Mouse (Mus musculus): ENCODE data around the gene Prl5a1. TPM values are rescaled to one million over a fixed set of nuclear protein-coding genes. Genes with fewer than 3 reads are reported as not detected.

Prl5a1 gene
- not detected for polyA plus RNA-seq (2017; shearing (Covaris generic))

DNA sequence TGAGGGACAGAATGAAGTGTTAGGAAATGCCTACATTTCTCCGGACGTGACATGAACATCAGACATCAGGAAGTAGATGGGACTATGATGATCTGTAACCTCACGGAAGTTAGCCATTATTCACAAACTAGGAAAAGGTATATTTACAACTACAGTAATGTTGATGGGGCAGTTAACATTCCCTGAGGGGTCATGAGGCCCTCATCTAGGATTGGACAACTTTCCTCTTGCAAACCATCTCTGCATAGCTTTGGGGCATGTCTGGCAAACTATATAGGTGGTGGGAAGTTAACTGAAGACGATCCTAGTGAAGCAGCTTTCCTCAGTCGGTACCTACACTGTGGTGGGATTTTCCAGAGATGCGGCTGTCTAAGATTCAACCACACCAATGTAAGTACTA is at the start of gene Prl5a1:
TSS of gene Prl5a1 (plus strand) at position 301 of the 400 bp plus-strand sequence.

Other genes starting within 250 kb of the Prl5a1 start
- gene Prl4a1, start 126.3 kb upstream of the Prl5a1 start, polyA plus RNA-seq (2017; shearing (Covaris generic)) = not detected
- gene Gm11361, start 115.0 kb downstream of the Prl5a1 start, polyA plus RNA-seq (2017; shearing (Covaris generic)) = 1.5 TPM